Mouse (Mus musculus) C2C12 (cell line): ENCODE results near the gene Haus3.

ENCODE experiments used
- CEBPB ChIP-seq: IDR thresholded peaks from one replicate; pipeline ENCODE4 v1.6.1; 2011; ENCODE audit warnings: low read depth, mild to moderate bottlenecking, control low read depth, moderate library complexity
- CTCF ChIP-seq: IDR thresholded peaks from one replicate; pipeline ENCODE4 v1.5.1; 2011; ENCODE audit not compliant: control insufficient read depth, insufficient read depth, insufficient read length

DNA sequence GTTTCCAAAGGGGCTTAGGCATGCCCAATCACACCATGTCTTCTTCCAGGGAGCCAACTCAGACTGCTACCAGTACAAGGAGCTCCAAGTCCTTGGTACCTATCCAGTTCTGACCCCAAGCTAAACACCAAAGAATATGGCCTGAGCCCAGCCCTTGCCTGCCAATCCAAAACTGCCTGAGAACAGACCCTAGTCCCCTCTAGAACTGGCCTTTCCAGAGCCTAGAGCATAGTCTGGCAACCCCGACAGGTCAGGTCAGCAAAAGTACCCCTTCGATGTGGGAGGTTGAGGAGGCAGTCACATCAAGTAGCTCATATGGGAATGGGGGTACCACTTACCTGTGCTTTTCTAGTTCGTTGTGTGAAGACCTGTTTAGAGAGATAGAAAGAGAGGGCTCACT, 14.6 kb upstream of the Haus3 start:
- TF ChIP-seq CTCF (no peak), CEBPB (no peak)
